Mouse (Mus musculus) fibroblast of lung, adult 2 months (primary cell): ENCODE measurements around the gene Gm20388.

Experiments used
- DNase-seq: peaks from one replicate; pipeline ENCODE4 v3.0.0-alpha.2; 2011; ENCODE audit warnings: low read depth

Gm20388 gene

GRCm38 (mm10) chr8:120743149-120743897 is 832.7 kb downstream of the Gm20388 start:
- no peak for DNase-seq

DNA sequence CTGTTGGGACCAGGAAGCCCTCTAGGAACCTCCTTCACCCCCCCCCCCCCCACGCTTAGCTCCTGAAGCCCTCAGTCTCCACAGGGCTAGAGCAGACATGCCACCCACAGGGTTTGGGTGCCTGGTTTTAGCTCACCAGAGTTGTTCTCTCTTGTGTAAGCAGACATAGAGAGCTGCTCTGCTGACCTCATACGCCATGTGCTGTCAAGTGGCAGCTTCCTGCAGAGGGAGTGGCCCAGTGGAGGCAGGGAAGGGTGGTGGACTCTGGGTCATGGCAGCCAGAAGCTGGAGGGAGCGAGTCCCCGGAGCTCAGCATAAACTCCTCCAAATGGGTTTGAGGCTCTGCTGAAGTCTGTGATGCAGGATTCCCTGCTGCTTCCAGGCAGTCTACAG is 833.3 kb downstream of the Gm20388 start:
- no peak for DNase-seq

GRCm38 (mm10) chr8:120744448-120744847 is 833.8 kb downstream of the Gm20388 start:
- DNase-seq, result no peak

GRCm38 (mm10) chr8:120745226-120745625 is 834.6 kb downstream of the Gm20388 start:
- no peak for DNase-seq

DNA sequence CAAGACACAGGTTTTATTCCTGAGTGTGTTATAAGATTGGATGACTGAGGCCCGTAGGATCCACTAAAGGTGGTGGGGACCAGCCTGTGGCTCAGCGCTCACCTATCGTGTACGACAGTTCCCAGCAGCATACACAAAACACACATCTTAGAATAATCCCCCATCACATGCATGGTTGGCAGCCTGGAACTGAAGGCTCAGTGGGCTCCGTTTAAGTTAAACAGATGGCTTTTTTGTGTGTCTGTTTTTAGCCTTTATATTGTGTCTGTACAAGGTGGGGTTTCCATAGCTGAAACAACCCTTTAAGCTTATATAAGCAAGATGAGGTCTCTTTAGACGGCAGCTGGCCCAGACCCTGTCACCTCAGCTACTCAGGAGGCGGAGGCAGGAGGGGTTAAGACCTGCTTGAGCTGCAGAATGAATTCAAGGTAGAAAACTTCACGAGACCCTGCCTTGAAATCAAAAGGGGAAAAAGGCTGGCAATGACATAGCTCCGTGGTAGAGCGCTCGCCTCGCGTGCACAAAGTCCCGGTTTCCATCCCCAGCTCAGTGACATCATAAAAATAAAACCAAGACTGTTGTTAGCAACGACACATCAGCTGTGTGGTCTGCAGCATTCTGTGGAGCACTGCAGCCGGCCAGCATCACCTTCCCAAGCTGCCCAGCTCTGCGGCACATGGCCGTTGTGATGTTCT is 835.5 kb downstream of the Gm20388 start:
- DNase-seq, result no peak

DNA sequence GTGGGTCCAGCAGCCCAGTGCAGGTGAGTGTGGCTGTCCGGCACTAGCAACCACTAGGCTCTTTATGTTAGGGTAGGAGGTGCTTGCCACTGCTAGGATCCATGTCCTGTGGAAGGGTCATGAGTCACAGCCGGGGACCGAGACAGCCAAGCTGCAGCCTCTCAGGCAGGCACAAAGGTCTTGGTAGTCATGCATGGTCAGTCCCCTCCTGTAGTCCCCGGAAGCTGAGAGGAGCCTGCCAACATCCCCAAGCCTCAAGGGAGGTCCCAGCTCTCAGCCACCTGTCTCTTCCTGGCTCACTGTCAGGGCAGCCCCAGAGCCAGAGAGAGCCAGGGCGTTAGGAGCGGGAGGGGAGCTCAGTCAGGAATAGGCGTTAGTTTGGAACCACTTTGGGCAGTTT is 836.6 kb downstream of the Gm20388 start:
- no peak for DNase-seq

GRCm38 (mm10) chr8:120750616-120751015 is 840.0 kb downstream of the Gm20388 start:
- DNase-seq, result no peak

GRCm38 (mm10) chr8:120751226-120752081 is 840.8 kb downstream of the Gm20388 start:
- DNase-seq, result no peak

DNA sequence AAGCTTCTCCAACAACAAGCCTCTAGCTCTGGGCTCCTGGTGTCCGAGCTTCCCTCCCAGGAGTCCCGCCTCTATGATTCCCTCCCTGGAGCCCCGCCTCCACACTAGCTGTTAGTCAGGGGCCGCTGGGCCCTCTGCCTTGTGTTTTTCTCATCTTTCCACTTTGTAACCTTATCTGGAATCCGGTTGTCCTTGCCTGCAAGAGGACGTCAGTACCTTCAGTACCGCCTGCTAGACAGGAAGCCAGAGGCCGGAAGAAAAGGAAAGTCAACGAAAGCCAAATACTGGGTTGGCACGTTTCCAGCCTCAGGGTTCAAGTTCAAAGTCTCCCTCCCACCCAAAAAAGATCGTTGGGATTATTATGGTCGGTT is 841.4 kb downstream of the Gm20388 start:
- no peak for DNase-seq

GRCm38 (mm10) chr8:120753476-120753875 is 842.8 kb downstream of the Gm20388 start:
- no peak for DNase-seq

- DNase-seq, result no peak
Measured at GRCm38 (mm10) chr8:120755306-120756297, 845.0 kb downstream of the Gm20388 start.

- DNase-seq, result no peak
Measured at GRCm38 (mm10) chr8:120758005-120758404, 847.4 kb downstream of the Gm20388 start.

GRCm38 (mm10) chr8:120759847-120760246 is 849.2 kb downstream of the Gm20388 start:
- DNase-seq, result no peak

- DNase-seq, result no peak
Measured at GRCm38 (mm10) chr8:120760341-120761215, 849.9 kb downstream of the Gm20388 start.

- DNase-seq, result no peak
Measured at GRCm38 (mm10) chr8:120763267-120763666, 852.6 kb downstream of the Gm20388 start.

DNA sequence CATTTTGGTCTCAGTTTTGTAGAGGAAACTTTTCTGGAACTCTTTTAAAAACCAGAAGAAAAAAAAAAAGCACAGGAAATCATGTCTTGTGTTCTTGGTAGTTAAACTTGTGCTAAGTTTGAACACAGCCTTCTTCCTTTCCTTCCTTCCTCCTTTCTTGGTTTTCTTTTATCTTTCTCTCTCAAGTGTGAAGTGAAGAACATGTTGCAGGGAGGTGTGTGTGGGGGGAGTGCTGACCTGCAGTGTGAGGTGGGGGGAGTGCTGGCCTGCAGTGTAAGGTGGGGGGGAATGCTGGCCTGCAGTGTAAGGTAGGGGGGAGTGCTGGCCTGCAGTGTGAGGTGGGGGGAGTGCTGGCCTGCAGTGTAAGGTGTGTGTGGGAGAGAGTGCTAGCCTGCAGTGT is 854.0 kb downstream of the Gm20388 start:
- DNase-seq, result no peak

GRCm38 (mm10) chr8:120766622-120767021 is 856.0 kb downstream of the Gm20388 start:
- DNase-seq, result no peak

DNA sequence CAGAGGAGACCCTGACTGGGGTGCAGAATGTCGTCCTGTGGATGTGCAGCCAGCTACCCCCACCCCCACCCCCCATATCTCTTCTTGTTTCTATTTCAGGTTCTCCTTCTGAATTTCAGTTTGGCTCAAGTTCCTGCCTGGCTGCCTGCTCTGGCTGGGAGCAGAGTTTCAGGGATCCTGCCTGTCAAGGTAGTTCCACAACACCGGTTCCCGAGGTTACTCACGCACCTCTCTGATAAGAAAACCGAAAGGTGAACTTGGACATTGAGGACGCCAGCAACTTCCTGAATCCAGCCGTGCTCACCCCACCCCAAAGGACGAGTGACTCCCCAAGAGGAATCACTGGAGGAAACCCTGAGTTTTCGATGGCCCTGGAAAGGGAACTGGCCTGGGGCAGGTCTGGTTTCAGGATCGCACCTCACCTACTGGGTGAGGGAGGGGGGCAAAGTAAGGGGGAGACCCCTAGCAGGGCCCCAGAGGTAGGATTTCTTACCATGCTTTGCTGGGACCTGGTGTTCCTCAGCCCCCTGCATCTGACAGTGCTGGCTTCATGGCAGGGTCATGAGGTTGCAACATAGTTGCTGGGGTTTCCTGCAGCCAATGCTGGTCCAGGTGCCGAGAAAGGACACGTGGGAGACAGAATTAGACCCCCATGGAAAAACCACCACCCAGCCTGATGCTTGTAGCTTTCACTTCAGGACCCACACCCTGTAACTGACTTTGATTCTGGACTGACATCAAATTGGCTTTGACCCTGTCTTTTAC is 858.0 kb downstream of the Gm20388 start:
- no peak for DNase-seq

DNA sequence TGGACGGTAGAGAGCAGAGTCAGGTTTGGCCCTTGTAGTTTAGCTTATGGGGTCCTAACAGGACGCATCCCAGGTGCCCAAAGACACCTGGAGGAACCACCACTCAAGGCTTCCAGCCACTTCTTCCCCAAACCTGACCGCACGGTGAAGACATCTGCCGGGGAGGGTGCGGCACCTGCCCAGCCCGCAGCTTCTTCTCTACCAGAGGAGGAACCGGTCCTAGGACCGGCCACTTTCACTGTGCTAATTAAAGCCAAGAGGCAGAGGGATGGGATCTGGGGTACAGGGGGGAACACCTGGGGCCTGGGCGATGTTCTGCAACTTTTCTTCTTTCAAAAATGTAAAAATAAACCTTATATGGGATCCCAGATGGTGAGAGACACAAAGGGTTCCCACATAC is 866.5 kb downstream of the Gm20388 start:
- DNase-seq, result no peak

DNA sequence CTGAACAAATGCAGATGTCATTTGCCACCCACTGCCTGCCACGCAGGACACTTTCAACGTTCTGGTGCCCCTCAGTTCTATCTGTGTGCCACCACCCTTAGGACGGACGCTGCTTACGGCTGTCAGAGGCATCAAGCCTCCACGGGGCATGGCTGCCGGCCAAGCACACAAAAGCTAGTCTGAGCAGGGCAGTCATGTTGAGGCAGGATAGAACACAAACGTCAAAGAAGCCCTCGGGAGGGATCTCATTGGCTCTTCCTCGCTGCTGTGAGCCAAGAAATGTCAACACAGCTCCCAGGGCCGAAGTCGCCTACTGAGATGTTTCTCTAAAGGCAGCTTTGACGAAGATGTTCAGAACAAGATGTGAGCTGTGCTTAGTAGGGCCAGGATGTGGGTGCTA is 867.1 kb downstream of the Gm20388 start:
- no peak for DNase-seq
